Mouse (Mus musculus) liver, postnatal 0 days (tissue): Measurements from ENCODE around the gene Bglap.

Experiments used
- CTCF ChIP-seq: sonication (generic); IDR thresholded peaks from 2 replicates; pipeline ENCODE4 v1.5.1; 2016; ENCODE audit warnings: antibody characterized with exemption, low read depth
- EP300 ChIP-seq: IDR thresholded peaks from 2 replicates; pipeline ENCODE4 v1.6.1; 2016; ENCODE audit warnings: antibody characterized with exemption, low read depth, mild to moderate bottlenecking

- TF ChIP-seq CTCF (no peak), EP300 (no peak)
Observed at GRCm38 (mm10) chr3:88415668-88416067, 31.4 kb upstream of the Bglap start.
